ENCODE assay signal across 8 mouse cellular contexts in the genomic region with DNA sequence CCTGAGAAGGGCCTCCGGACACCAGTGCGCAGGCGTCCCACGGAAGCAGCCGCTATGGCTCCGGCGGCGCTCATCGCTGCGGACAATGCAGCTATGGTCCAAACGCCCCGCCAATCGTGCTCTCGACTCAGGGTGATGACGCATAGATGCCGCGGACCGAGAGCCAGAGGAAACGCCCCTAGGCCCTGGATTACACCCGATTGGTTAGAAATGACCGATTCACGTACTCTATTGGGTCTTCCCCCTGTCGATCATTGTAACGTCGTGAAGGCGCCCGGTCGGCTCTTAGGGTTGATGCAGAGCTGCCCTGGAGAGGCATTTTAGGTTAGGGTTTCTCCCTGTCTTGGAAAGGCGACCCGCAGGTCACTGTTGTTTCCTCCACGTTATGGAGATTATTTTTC. TPM values are rescaled to one million over a fixed set of nuclear protein-coding genes. Genes with fewer than 3 reads are reported as not detected.
DNase-seq lines count a peak whose midpoint lies in the region; ATAC-seq and TF ChIP-seq lines count a peak whose summit lies in the region.

A gene (minus strand): TSS at position 179 of the 401 bp plus-strand sequence.

- peak; percentile 92 for DNase-seq in MEL-GATA-1-ER (ENCODE audit: extremely low read depth, low read depth)
- DNase-seq in cerebellum, adult 11 months = peak; percentile 95
- DNase-seq in heart, postnatal 0 days (ENCODE audit: low spot score) = peak; percentile 96
- DNase-seq in kidney, postnatal 36 days = peak; percentile 95 to 98
- DNase-seq in liver, embryonic 14.5 days (ENCODE audit: low read depth in 3 of 3, low spot score in 3 of 3) = peak; percentile 91 to 98 (median 92)
- peak; percentile 99 for DNase-seq in neural tube, embryonic 10.5 days (ENCODE audit: extremely low spot score, low spot score)
- DNase-seq in telencephalon, adult 2 months (ENCODE audit: low read depth, low spot score) = peak; percentile 99

- peak within 1 kb of the TSS; percentile 67 for H3K4me2 ChIP-seq in forebrain, embryonic 13.5 days
- H3K4me2 ChIP-seq in heart, postnatal 0 days (ENCODE audit: low read depth, low read length) = peak within 1 kb of the TSS; percentile 83
- H3K4me2 ChIP-seq in liver, embryonic 14.5 days (ENCODE audit: low read depth) = peak within 1 kb of the TSS; percentile 73

- peak within 1 kb of the TSS; percentile 88 for H3K27ac ChIP-seq in forebrain, embryonic 13.5 days
- peak within 1 kb of the TSS; percentile 97 for H3K27ac ChIP-seq in heart, postnatal 0 days (ENCODE audit: low read depth)
- H3K27ac ChIP-seq in liver, embryonic 14.5 days = peak within 1 kb of the TSS; percentile 49

- ATAC-seq in forebrain, embryonic 13.5 days = peak; percentile 100
- peak; percentile 99 for ATAC-seq in heart, postnatal 0 days (ENCODE audit: insufficient read depth, low read depth)
- ATAC-seq in liver, embryonic 14.5 days (ENCODE audit: insufficient read depth) = peak; percentile 99

- H3K9ac ChIP-seq in forebrain, embryonic 13.5 days = peak within 1 kb of the TSS; percentile 72
- H3K9ac ChIP-seq in heart, postnatal 0 days (replicated peaks; ENCODE audit: low read depth, low read length) = peak within 1 kb of the TSS; percentile 79
- peak within 1 kb of the TSS; percentile 71 for H3K9ac ChIP-seq in liver, embryonic 14.5 days (replicated peaks)

- H3K4me1 ChIP-seq in forebrain, embryonic 13.5 days = peaks cover 10% of the 10 kb centered on the region; the same call in 1 of the 2 replicates
- peaks cover 5% of the 10 kb centered on the region; the same call in 1 of the 2 replicates for H3K4me1 ChIP-seq in heart, postnatal 0 days (ENCODE audit: control insufficient read depth, insufficient read depth)
- peaks cover 0 to 7% of the 10 kb centered on the region in 2 experiments; a peak in 1 of 4 replicates for H3K4me1 ChIP-seq in liver, embryonic 14.5 days (replicated peaks; ENCODE audit: control insufficient read depth in 2 of 2, insufficient read depth in 2 of 2, low read length in 1 of 2)

- no peaks in the 10 kb centered on the region for H3K9me3 ChIP-seq in forebrain, embryonic 13.5 days (replicated peaks)
- no peaks in the 10 kb centered on the region for H3K9me3 ChIP-seq in heart, postnatal 0 days (replicated peaks; ENCODE audit: control insufficient read depth, low read length)
- H3K9me3 ChIP-seq in liver, embryonic 14.5 days (ENCODE audit: control insufficient read depth, low read length) = no peaks in the 10 kb centered on the region

- 0% methylated on average over 31 of the region's 31 CpGs for WGBS in forebrain, embryonic 13.5 days
- WGBS in heart, postnatal 0 days = under 1% methylated on average over 31 of the region's 31 CpGs
- under 1% methylated on average over 31 of the region's 31 CpGs for WGBS in liver, embryonic 14.5 days (ENCODE audit: insufficient replicate concordance)

- no peak for TF ChIP-seq CTCF in heart, postnatal 0 days (IDR thresholded peaks at IDR 0.05; ENCODE audit: low read depth)
- no peak for TF ChIP-seq CTCF in liver, embryonic 14.5 days (IDR thresholded peaks at IDR 0.05; ENCODE audit: low read depth)

- no peaks in the 10 kb centered on the region for H3K27me3 ChIP-seq in forebrain, embryonic 13.5 days
- H3K27me3 ChIP-seq in heart, postnatal 0 days (ENCODE audit: control insufficient read depth, insufficient read depth, low read length) = no peaks in the 10 kb centered on the region
- no peaks in the 10 kb centered on the region for H3K27me3 ChIP-seq in liver, embryonic 14.5 days (ENCODE audit: control insufficient read depth, insufficient read depth, low read length)

- peak within 1 kb of the TSS; percentile 54 for H3K4me3 ChIP-seq in forebrain, embryonic 13.5 days
- H3K4me3 ChIP-seq in heart, postnatal 0 days (ENCODE audit: low read depth, low read length) = peak within 1 kb of the TSS; percentile 78
- H3K4me3 ChIP-seq in liver, embryonic 14.5 days (ENCODE audit: insufficient read depth in 1 of 2, low read depth in 2 of 2, low read length in 2 of 2) = peak within 1 kb of the TSS; percentile 70 to 97

- peak; percentile 89 for TF ChIP-seq EP300 in heart, postnatal 0 days (IDR thresholded peaks at IDR 0.05; ENCODE audit: low read depth)
- TF ChIP-seq EP300 in liver, embryonic 14.5 days (IDR thresholded peaks at IDR 0.05; ENCODE audit: low read depth) = peak; percentile 74

- H3K36me3 ChIP-seq in forebrain, embryonic 13.5 days (ENCODE audit: poor library complexity, severe bottlenecking) = peaks cover 24% of the 10 kb centered on the region
- H3K36me3 ChIP-seq in heart, postnatal 0 days (replicated peaks; ENCODE audit: control insufficient read depth, insufficient read depth, low read length) = peaks cover 15% of the 10 kb centered on the region
- no peaks in the 10 kb centered on the region for H3K36me3 ChIP-seq in liver, embryonic 14.5 days (replicated peaks; ENCODE audit: control insufficient read depth, insufficient read depth, low read depth)

RNA-seq across cellular contexts. Expression of the gene that starts here (rescaled TPM):
- polyA plus RNA-seq in forebrain, embryonic 13.5 days (2015; fragmentation: Nextera tagmentation; extraction: Ambion mirVana) = 109 and 119 TPM in 2 replicates
- total RNA-seq in heart, postnatal 0 days (2014; rRNA removed; ENCODE audit: low replicate concordance) = 81.4 and 83.7 TPM in 2 replicates
- 249 and 267 TPM in 2 replicates for polyA plus RNA-seq in heart, postnatal 0 days (2015; fragmentation: Nextera tagmentation; extraction: Ambion mirVana)
- 17.6 and 34.1 TPM in 2 replicates for polyA plus RNA-seq in liver, embryonic 14.5 days (2012; rRNA removed)
- 56.2 and 56.7 TPM in 2 replicates for polyA plus RNA-seq in liver, embryonic 14.5 days (2014; fragmentation: Nextera tagmentation; extraction: Ambion mirVana)

Comparison
In these comparisons a context has a peak if more than half of its experiments do, and no peak if none do; other contexts are left out.
1. Peak in every context shown above with its lines: DNase-seq, ATAC-seq, H3K4me3 ChIP-seq and H3K27ac ChIP-seq.